8 mouse cellular contexts compared by ENCODE assay signal in the genomic region with DNA sequence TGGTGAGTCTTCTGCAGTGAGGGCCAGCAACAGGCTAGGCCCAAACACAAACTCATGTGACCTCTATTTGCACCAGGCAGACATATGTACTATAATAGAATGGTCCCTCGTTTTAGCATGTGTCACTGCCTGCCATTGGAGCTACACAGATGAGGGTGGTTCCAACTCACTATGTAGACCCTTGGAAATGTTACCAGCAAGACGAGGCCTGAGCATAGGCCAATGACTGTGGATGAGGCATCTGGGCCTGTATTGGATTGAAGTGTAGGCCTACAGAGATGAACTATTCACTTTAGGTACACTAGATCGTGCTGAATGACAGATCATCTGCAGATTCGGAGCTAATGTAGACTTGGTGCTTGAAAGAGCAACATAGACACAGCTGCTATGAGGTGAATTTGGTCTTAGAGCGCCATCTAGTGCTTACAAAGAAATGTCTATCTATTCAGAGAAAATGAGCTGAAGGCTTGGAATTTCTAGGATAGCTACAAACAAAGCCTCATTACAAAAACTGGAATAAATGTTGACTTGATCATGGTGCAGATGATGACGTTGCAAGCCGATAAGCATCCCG.
A peak's percentile ranks its signal among the peaks of the same experiment; 100 is the strongest.
DNase-seq lines count a peak whose midpoint lies in the region; ATAC-seq and TF ChIP-seq lines count a peak whose summit lies in the region.

No protein-coding gene starts in this region.

- ATAC-seq in embryonic facial prominence, embryonic 11.5 days (replicated peaks; ENCODE audit: insufficient number of reproducible peaks, low FRiP score, low TSS enrichment, low read depth) = no peak
- ATAC-seq in inflammation-experienced regulatory T-cells, adult 6 months = peak; percentile 48

- TF ChIP-seq POLR2A in lung, adult 2 months (IDR thresholded peaks at IDR 0.05; ENCODE audit: borderline replicate concordance, extremely low read depth, low read depth, low read length) = no peak

- no peak overlapping the region for H3K4me3 ChIP-seq in embryonic facial prominence, embryonic 11.5 days (ENCODE audit: low read depth, low read length)
- H3K4me3 ChIP-seq in embryonic facial prominence, embryonic 10.5 days = no peak overlapping the region
- no peak overlapping the region for H3K4me3 ChIP-seq in lung, adult 2 months (replicated peaks; ENCODE audit: extremely low read depth, low read depth, low read length)
- H3K4me3 ChIP-seq in heart, embryonic 10.5 days = no peak overlapping the region

- no peak overlapping the region for H3K4me2 ChIP-seq in embryonic facial prominence, embryonic 11.5 days (ENCODE audit: low read depth, low read length)

- H3K9me3 ChIP-seq in embryonic facial prominence, embryonic 11.5 days (replicated peaks; ENCODE audit: control insufficient read depth, low read length) = no peaks in the 10 kb centered on the region
- no peaks in the 10 kb centered on the region for H3K9me3 ChIP-seq in embryonic facial prominence, embryonic 10.5 days
- H3K9me3 ChIP-seq in heart, embryonic 10.5 days = no peaks in the 10 kb centered on the region

- 49% methylated on average over 8 of the region's 8 CpGs for WGBS in embryonic facial prominence, embryonic 11.5 days
- WGBS in embryonic facial prominence, embryonic 10.5 days = 48% methylated on average over 8 of the region's 8 CpGs
- WGBS in lung, adult 2 months = 38% methylated on average over 8 of the region's 8 CpGs
- 37% methylated on average over 8 of the region's 8 CpGs for WGBS in heart, embryonic 10.5 days

- peak; percentile 46 for DNase-seq in embryonic facial prominence, embryonic 11.5 days (ENCODE audit: low spot score)
- DNase-seq in embryonic facial prominence, embryonic 10.5 days (ENCODE audit: low spot score) = no peak
- peak; percentile 2 for DNase-seq in lung, adult 2 months
- DNase-seq in lung, postnatal 4 days = no peak
- peak; percentile 4 for DNase-seq in cerebellum, adult 9-11 months
- peak; percentile 1 to 8 for DNase-seq in natural killer cell, adult 2 months (ENCODE audit: low spot score in 2 of 2)
- DNase-seq in heart, embryonic 10.5 days (ENCODE audit: low spot score) = no peak

- TF ChIP-seq CTCF in lung, adult 2 months (IDR thresholded peaks at IDR 0.05; ENCODE audit: insufficient read depth, low read length) = peak; percentile 17; the same call in 1 of the 2 replicates

- H3K27me3 ChIP-seq in embryonic facial prominence, embryonic 11.5 days (ENCODE audit: control insufficient read depth, insufficient read depth, low read length) = no peaks in the 10 kb centered on the region
- H3K27me3 ChIP-seq in embryonic facial prominence, embryonic 10.5 days (replicated peaks; ENCODE audit: low read depth, poor library complexity, severe bottlenecking) = no peaks in the 10 kb centered on the region
- no peaks in the 10 kb centered on the region for H3K27me3 ChIP-seq in heart, embryonic 10.5 days (ENCODE audit: insufficient read depth, poor library complexity, severe bottlenecking)

- H3K27ac ChIP-seq in embryonic facial prominence, embryonic 11.5 days (replicated peaks; ENCODE audit: low read depth, low read length) = no peak overlapping the region
- H3K27ac ChIP-seq in embryonic facial prominence, embryonic 10.5 days (replicated peaks) = no peak overlapping the region
- H3K27ac ChIP-seq in heart, embryonic 10.5 days = no peak overlapping the region

- H3K9ac ChIP-seq in embryonic facial prominence, embryonic 11.5 days (replicated peaks; ENCODE audit: low read length) = no peak overlapping the region

- H3K36me3 ChIP-seq in embryonic facial prominence, embryonic 11.5 days (replicated peaks; ENCODE audit: control insufficient read depth, insufficient read depth, low read depth, low read length) = no peaks in the 10 kb centered on the region
- H3K36me3 ChIP-seq in embryonic facial prominence, embryonic 10.5 days (replicated peaks) = no peaks in the 10 kb centered on the region
- H3K36me3 ChIP-seq in heart, embryonic 10.5 days = no peaks in the 10 kb centered on the region

- no peaks in the 10 kb centered on the region for H3K4me1 ChIP-seq in embryonic facial prominence, embryonic 11.5 days (ENCODE audit: control insufficient read depth, insufficient read depth, low read length)
- no peaks in the 10 kb centered on the region for H3K4me1 ChIP-seq in embryonic facial prominence, embryonic 10.5 days
- no peaks in the 10 kb centered on the region for H3K4me1 ChIP-seq in lung, adult 2 months (ENCODE audit: control insufficient read depth, insufficient read depth, low read length)
- no peaks in the 10 kb centered on the region for H3K4me1 ChIP-seq in heart, embryonic 10.5 days

Comparison
In these comparisons a context has a peak if more than half of its experiments do, and no peak if none do; other contexts are left out.
1. DNase-seq: peak in embryonic facial prominence, embryonic 11.5 days (single experiment), lung, adult 2 months (single experiment), cerebellum, adult 9-11 months (single experiment) and natural killer cell, adult 2 months (2 of 2); none in embryonic facial prominence, embryonic 10.5 days (single experiment), lung, postnatal 4 days (0 of 2) and heart, embryonic 10.5 days (single experiment).